Mouse (Mus musculus) stomach, embryonic 15.5 days (tissue): ENCODE measurements around the gene Als2cl. TPM values are rescaled to one million over a fixed set of nuclear protein-coding genes. Genes with fewer than 3 reads are reported as not detected.

Source experiments
- ATAC-seq: fragments of 200-750 bp; cut with Nextera tagmentation; 2 replicates; pipeline ENCODE4 v1.8.0; 2017; ENCODE audit warnings: low read depth, moderate number of reproducible peaks, moderate TSS enrichment; ENCODE audit not compliant: insufficient read depth, low FRiP score
- H3K27ac ChIP-seq: fragments of 300-500 bp; sonication (generic); 2 replicates; pipeline ENCODE4 v1.5.1; 2015; ENCODE audit warnings: mild to moderate bottlenecking, inconsistent platforms
- H3K27me3 ChIP-seq: fragments of 300-500 bp; sonication (generic); replicated peaks from 2 replicates; pipeline ENCODE4 v1.6.1; 2015; ENCODE audit warnings: inconsistent platforms
- H3K36me3 ChIP-seq: fragments of 300-500 bp; sonication (generic); 2 replicates; pipeline ENCODE4 v1.6.1; 2015; ENCODE audit warnings: inconsistent platforms
- H3K4me1 ChIP-seq: fragments of 300-500 bp; sonication (generic); 2 replicates; pipeline ENCODE4 v1.6.1; 2015; ENCODE audit warnings: inconsistent platforms
- H3K4me2 ChIP-seq: fragments of 300-500 bp; sonication (generic); 2 replicates; pipeline ENCODE4 v1.6.1; 2015; ENCODE audit warnings: mild to moderate bottlenecking, inconsistent platforms
- H3K4me3 ChIP-seq: fragments of 300-500 bp; sonication (generic); replicated peaks from 2 replicates; pipeline ENCODE4 v1.5.1; 2015; ENCODE audit warnings: inconsistent platforms
- H3K9ac ChIP-seq: fragments of 300-500 bp; sonication (generic); 2 replicates; pipeline ENCODE4 v1.6.1; 2015; ENCODE audit warnings: inconsistent platforms
- H3K9me3 ChIP-seq: fragments of 300-500 bp; sonication (generic); 2 replicates; pipeline ENCODE4 v1.6.1; 2016; ENCODE audit warnings: inconsistent platforms
- WGBS: fragments of 180-500 bp; shearing (Covaris S2); methylation state at CpG from one replicate; pipeline ENCODE4 v1.1.7; 2015; 5-methylcytosine and 5-hydroxymethylcytosine counted together
- polyA plus RNA-seq: library from polyadenylated mRNA; unstranded; fragments of >200 nt; fragmentation: Nextera tagmentation; extraction: Ambion mirVana; gene quantifications from 2 replicates; pipeline ENCODE4 v1.2.1, GENCODE M21; 2015

Gene Als2cl
- polyA plus RNA-seq, 1 experiment from 2014 or later: 6.0 TPM

- Histone ChIP-seq H3K4me2 (no peak overlapping the region), H3K9ac (no peak overlapping the region), H3K9me3 (no peaks in the 10 kb centered on the region), H3K27ac (no peak overlapping the region), H3K27me3 (no peaks in the 10 kb centered on the region), H3K4me3 (no peak overlapping the region), H3K4me1 (no peaks in the 10 kb centered on the region), H3K36me3 (no peaks in the 10 kb centered on the region)
- 82% methylated on average over 12 of the region's 12 CpGs for WGBS
- no peak for ATAC-seq
Measured at GRCm38 (mm10) chr9:110933850-110934437, 54.3 kb downstream of the Als2cl start.

DNA sequence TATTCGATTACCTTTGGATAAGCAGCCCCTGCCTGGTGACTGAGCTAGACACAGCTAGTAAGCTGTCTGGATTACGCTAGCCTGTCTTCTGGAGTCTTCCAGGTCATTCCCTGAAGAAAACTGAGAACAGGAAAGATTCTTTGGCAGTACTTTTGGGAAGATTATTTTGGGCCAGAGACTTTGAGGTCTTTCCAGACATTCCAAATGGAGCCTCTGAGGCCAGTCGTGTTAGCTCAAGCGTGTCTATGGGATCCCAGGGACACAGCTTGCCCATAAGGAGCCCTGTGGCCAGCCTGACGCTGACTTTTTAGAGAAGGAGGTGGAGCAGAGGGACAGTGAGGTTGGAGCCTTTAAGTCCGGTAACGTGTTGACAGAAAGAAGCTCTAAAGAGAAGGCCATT, 56.3 kb downstream of the Als2cl start:
- Histone ChIP-seq H3K4me1 (no peaks in the 10 kb centered on the region), H3K27ac (no peak overlapping the region), H3K9ac (no peak overlapping the region), H3K36me3 (no peaks in the 10 kb centered on the region), H3K9me3 (no peaks in the 10 kb centered on the region), H3K27me3 (no peaks in the 10 kb centered on the region), H3K4me2 (no peak overlapping the region), H3K4me3 (no peak overlapping the region)
- WGBS: 78% methylated on average over 7 of the region's 7 CpGs
- no peak for ATAC-seq

- no peak overlapping the region for H3K27ac ChIP-seq
- no peaks in the 10 kb centered on the region for H3K36me3 ChIP-seq
- H3K27me3 ChIP-seq: no peaks in the 10 kb centered on the region
- no peaks in the 10 kb centered on the region for H3K4me1 ChIP-seq
- 70% methylated on average over 12 of the region's 12 CpGs for WGBS
- no peak overlapping the region for H3K4me2 ChIP-seq
- no peaks in the 10 kb centered on the region for H3K9me3 ChIP-seq
- ATAC-seq: no peak
- no peak overlapping the region for H3K9ac ChIP-seq
- H3K4me3 ChIP-seq: no peak overlapping the region
Measured at GRCm38 (mm10) chr9:110937506-110938490, 58.1 kb downstream of the Als2cl start.

DNA sequence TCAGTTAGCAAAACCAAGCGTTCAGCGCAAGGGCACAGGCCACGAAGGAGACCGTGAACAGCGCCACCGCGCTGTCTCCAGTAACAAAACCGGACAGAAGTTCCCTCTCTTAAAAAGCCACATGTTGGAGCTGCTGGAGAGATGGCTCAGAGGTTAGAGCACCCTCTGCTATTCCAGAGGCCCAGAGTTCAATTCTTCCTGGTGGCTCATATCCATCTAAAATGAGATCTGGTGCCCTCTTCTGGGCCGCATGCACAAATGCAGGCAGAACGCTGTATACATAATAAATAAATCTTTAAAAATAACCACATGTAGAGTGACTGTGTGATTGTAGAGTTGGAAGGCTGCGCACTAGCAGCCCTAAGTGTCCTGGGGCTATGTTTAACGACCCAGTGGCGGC, 64.6 kb downstream of the Als2cl start:
- H3K9me3 ChIP-seq: no peaks in the 10 kb centered on the region
- WGBS: 28% methylated on average over 13 of the region's 13 CpGs
- H3K27me3 ChIP-seq: peaks cover 38% of the 10 kb centered on the region
- no peak overlapping the region for H3K9ac ChIP-seq
- H3K4me2 ChIP-seq: no peak overlapping the region
- no peaks in the 10 kb centered on the region for H3K36me3 ChIP-seq
- H3K4me1 ChIP-seq: no peaks in the 10 kb centered on the region
- H3K4me3 ChIP-seq: no peak overlapping the region
- ATAC-seq: no peak
- H3K27ac ChIP-seq: no peak overlapping the region

- ATAC-seq: no peak
- H3K9ac ChIP-seq: no peak overlapping the region
- H3K4me1 ChIP-seq: no peaks in the 10 kb centered on the region
- peaks cover 38% of the 10 kb centered on the region for H3K27me3 ChIP-seq
- H3K9me3 ChIP-seq: no peaks in the 10 kb centered on the region
- H3K4me2 ChIP-seq: no peak overlapping the region
- no peaks in the 10 kb centered on the region for H3K36me3 ChIP-seq
- 3% methylated on average over 18 of the region's 18 CpGs for WGBS
- H3K27ac ChIP-seq: no peak overlapping the region
- no peak overlapping the region for H3K4me3 ChIP-seq
Measured at GRCm38 (mm10) chr9:110945343-110945742, 65.7 kb downstream of the Als2cl start.

- H3K4me2 ChIP-seq: no peak within 1 kb of the TSS
- no peaks in the 10 kb centered on the region for H3K4me1 ChIP-seq
- ATAC-seq: no peak
- H3K27ac ChIP-seq: no peak within 1 kb of the TSS
- no peak within 1 kb of the TSS for H3K9ac ChIP-seq
- H3K9me3 ChIP-seq: no peaks in the 10 kb centered on the region
- WGBS: 15% methylated on average over 11 of the region's 11 CpGs
- H3K4me3 ChIP-seq: no peak within 1 kb of the TSS
- H3K36me3 ChIP-seq: no peaks in the 10 kb centered on the region
- peaks cover 38% of the 10 kb centered on the region for H3K27me3 ChIP-seq
Measured at GRCm38 (mm10) chr9:110945926-110946325, 66.3 kb downstream of the Als2cl start, which contains the start of gene Tdgf1. TSS of gene Tdgf1 (minus strand) at chr9:110946158.

DNA sequence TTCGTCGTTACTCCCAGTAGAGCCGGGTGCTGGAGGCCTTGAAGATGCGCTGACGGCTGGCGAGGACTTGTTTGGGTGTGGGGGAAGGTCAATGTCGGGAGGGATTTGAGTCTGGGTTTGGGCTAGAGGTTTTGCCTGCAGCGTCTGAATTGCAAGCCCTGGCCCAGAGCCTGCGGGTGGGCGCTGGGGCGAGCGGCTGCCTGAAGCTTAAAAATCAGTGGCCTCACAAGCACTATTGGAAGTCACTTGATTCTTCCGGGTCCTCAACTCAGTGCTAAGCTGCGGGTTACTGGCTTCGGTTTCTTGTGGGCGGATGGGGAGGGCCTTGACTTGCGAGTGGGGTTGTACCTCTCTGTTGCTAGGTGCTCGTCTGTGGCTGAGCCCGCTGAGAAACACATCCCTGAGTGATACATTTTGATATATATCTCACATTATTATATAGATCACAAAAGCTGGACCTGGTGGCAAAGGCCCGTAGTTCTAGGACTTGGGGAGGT, 66.9 kb downstream of the Als2cl start:
- H3K27ac ChIP-seq: no peak overlapping the region
- no peak overlapping the region for H3K4me3 ChIP-seq
- no peaks in the 10 kb centered on the region for H3K9me3 ChIP-seq
- no peaks in the 10 kb centered on the region for H3K36me3 ChIP-seq
- H3K4me2 ChIP-seq: no peak overlapping the region
- WGBS: 29% methylated on average over 20 of the region's 20 CpGs
- no peaks in the 10 kb centered on the region for H3K4me1 ChIP-seq
- no peak overlapping the region for H3K9ac ChIP-seq
- no peak for ATAC-seq
- peaks cover 38% of the 10 kb centered on the region for H3K27me3 ChIP-seq

DNA sequence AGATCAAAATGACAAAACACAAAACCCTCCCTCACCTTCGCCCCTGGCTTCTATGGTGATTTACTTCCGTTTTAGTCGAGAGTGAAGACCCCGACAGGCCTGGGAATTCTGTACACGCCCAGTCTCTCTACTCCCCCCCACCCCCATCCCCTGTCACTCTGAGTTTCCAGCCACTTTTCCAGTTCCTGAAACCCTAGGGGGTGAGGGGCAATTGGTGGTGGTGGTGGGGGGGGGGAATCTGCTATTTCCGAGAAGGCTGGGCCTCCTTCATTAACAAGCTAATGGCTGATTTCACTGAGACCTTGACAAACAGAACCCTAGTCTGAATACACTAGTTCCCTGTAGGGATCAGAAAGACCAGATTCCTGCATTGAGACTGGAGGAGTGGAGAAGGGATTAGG, 67.6 kb downstream of the Als2cl start:
- H3K27me3 ChIP-seq: peaks cover 42% of the 10 kb centered on the region
- WGBS: 20% methylated on average over 6 of the region's 6 CpGs
- H3K36me3 ChIP-seq: no peaks in the 10 kb centered on the region
- no peak overlapping the region for H3K4me3 ChIP-seq
- no peak overlapping the region for H3K27ac ChIP-seq
- H3K9ac ChIP-seq: no peak overlapping the region
- no peaks in the 10 kb centered on the region for H3K9me3 ChIP-seq
- no peaks in the 10 kb centered on the region for H3K4me1 ChIP-seq
- no peak for ATAC-seq
- H3K4me2 ChIP-seq: no peak overlapping the region

- H3K9ac ChIP-seq: no peak overlapping the region
- WGBS: 56% methylated on average over 6 of the region's 6 CpGs
- peaks cover 48% of the 10 kb centered on the region for H3K27me3 ChIP-seq
- H3K4me3 ChIP-seq: no peak overlapping the region
- no peak overlapping the region for H3K27ac ChIP-seq
- H3K4me1 ChIP-seq: no peaks in the 10 kb centered on the region
- H3K36me3 ChIP-seq: no peaks in the 10 kb centered on the region
- no peak overlapping the region for H3K4me2 ChIP-seq
- no peak for ATAC-seq
- H3K9me3 ChIP-seq: no peaks in the 10 kb centered on the region
Measured at GRCm38 (mm10) chr9:110947900-110948299, 68.2 kb downstream of the Als2cl start.

DNA sequence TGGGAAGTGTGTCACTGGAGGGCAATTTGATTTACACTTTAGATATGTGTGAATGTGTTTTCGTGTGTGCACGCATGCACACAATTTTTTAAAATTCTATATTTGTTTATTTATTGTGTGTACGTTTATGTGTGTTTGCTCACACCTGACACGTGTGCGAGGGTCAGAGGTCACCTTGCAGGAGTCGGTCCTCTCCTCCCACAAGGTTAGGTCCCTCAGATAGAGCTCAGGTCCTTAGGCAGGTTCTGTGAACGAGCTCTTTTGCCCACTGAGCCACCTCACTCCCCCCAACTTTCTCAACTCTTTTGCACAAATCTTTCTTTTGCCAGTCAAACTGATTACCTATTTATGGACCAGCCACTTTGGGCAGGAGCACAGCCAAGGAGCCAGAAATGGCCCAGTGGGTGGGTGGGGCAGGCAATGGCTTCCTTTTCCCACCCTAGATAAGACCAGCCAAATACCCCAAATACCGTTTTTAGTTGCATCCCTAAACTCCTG, 69.2 kb downstream of the Als2cl start:
- 49% methylated on average over 8 of the region's 8 CpGs for WGBS
- ATAC-seq: no peak
- H3K27me3 ChIP-seq: peaks cover 48% of the 10 kb centered on the region

GRCm38 (mm10) chr9:110950109-110950508, 70.4 kb downstream of the Als2cl start:
- ATAC-seq: no peak
- H3K27me3 ChIP-seq: peaks cover 36% of the 10 kb centered on the region
- H3K36me3 ChIP-seq: no peaks in the 10 kb centered on the region
- 0 out of 2 replicates have a peak, but pooled peaks cover 6% of the 10 kb centered on the region for H3K4me1 ChIP-seq
- 91% methylated on average over 3 of the region's 3 CpGs for WGBS
- H3K4me3 ChIP-seq: no peak overlapping the region
- no peak overlapping the region for H3K4me2 ChIP-seq
- no peaks in the 10 kb centered on the region for H3K9me3 ChIP-seq
- H3K9ac ChIP-seq: no peak overlapping the region
- H3K27ac ChIP-seq: no peak overlapping the region

More for the DNA sequence above, 69.2 kb downstream of the Als2cl start:
- Histone ChIP-seq H3K9ac (no peak overlapping the region), H3K4me2 (no peak overlapping the region), H3K4me1 (0 out of 2 replicates have a peak, but pooled peaks cover 1% of the 10 kb centered on the region), H3K27ac (no peak overlapping the region), H3K9me3 (no peaks in the 10 kb centered on the region), H3K4me3 (no peak overlapping the region), H3K36me3 (no peaks in the 10 kb centered on the region)
